Mouse (Mus musculus): ENCODE results near the gene Mdm4. TPM values are rescaled to one million over a fixed set of nuclear protein-coding genes. Genes with fewer than 3 reads are reported as not detected.

Mdm4 gene
- polyA plus RNA-seq, 1 experiment from 2014 or later: 46.8 TPM

DNA sequence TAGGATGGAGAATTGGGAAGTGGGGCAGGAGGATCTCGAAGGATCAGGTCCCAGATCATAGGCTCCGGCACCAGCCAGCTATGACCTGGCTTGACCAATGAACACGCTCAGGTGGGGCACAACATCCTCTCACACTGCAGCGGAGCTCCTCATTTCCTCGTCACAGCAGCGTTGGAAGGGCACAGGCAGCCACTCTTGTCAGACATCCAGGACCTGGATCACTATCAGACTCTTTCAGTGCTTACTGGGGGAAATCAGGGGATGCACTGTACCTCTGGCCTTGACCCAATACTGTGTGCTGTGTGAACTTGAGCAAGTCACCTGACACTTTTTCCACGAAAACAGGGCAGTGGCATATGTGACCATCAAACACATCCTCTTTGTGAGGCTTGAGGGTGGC is 105.1 kb downstream of the Mdm4 start:
- Histone ChIP-seq H3K4me1 (peaks cover 33% of the 10 kb centered on the region), H3K4me2 (replicated peaks) (no peak overlapping the region), H3K36me3 (no peaks in the 10 kb centered on the region), H3K4me3 (no peak overlapping the region), H3K27me3 (no peaks in the 10 kb centered on the region), H3K27ac (replicated peaks) (no peak overlapping the region), H3K9me3 (no peaks in the 10 kb centered on the region), H3K9ac (replicated peaks) (no peak overlapping the region)
- ATAC-seq (replicated peaks): no peak
- 88% methylated on average over 7 of the region's 7 CpGs for WGBS

DNA sequence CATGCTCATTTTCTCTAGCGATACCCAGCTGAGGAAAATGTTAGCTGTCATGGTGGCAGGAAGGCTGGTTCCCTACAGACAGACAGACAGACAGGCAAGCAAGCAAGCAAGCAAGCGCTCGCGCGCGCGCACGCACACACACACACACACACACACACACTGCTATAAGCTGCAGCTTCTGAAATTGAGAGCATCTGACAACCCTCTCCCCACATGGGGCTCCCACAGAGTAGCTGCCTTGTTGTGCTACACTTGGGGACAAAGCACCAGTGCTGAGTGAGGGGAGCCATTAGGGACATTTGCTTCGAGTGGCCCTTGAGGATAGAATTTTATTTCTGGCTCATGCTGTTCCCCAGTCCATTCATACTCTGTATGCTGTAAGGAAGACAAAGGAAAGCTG is 108.1 kb downstream of the Mdm4 start:
- H3K27me3 ChIP-seq: no peaks in the 10 kb centered on the region
- H3K36me3 ChIP-seq: no peaks in the 10 kb centered on the region
- no peak overlapping the region for H3K4me3 ChIP-seq
- H3K4me2 ChIP-seq (replicated peaks): no peak overlapping the region
- ATAC-seq (replicated peaks): peak; percentile 30; the same call in 1 of the 2 replicates
- no peaks in the 10 kb centered on the region for H3K9me3 ChIP-seq
- H3K4me1 ChIP-seq: peaks cover 45% of the 10 kb centered on the region
- WGBS: 36% methylated on average over 9 of the region's 9 CpGs
- H3K9ac ChIP-seq (replicated peaks): no peak overlapping the region
- peak overlapping the region; percentile 72 for H3K27ac ChIP-seq (replicated peaks)

DNA sequence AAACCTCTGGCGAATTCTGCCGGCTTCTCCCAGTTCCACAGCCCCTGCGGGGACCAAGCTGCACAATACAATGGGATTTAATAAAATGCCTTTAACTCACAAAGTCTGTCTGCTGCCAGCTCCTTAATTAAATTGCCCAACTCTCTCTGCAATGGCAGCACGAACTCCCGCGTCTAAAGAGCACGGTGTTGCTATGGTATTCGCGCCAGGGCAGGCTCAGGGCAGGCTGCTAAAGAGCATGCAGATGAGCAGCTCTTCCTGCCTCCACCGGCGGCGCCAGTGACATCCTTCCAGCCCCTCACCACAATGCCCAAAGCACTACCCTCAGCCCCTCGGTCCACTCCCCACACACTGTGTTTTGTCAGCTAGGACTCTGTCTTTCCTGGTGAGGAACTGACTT is 109.3 kb downstream of the Mdm4 start:
- H3K4me3 ChIP-seq: no peak overlapping the region
- H3K4me2 ChIP-seq (replicated peaks): peak overlapping the region; percentile 19; the same call in 1 of the 2 replicates
- H3K4me1 ChIP-seq: peaks cover 56% of the 10 kb centered on the region
- H3K36me3 ChIP-seq: no peaks in the 10 kb centered on the region
- peak; percentile 47 for ATAC-seq (replicated peaks)
- peak overlapping the region; percentile 72 for H3K27ac ChIP-seq (replicated peaks)
- H3K9ac ChIP-seq (replicated peaks): 0 out of 2 replicates have a peak overlapping the region, but pooled peaks have one; percentile 24
- 1% methylated on average over 13 of the region's 13 CpGs for WGBS
- H3K27me3 ChIP-seq: no peaks in the 10 kb centered on the region
- no peaks in the 10 kb centered on the region for H3K9me3 ChIP-seq

DNA sequence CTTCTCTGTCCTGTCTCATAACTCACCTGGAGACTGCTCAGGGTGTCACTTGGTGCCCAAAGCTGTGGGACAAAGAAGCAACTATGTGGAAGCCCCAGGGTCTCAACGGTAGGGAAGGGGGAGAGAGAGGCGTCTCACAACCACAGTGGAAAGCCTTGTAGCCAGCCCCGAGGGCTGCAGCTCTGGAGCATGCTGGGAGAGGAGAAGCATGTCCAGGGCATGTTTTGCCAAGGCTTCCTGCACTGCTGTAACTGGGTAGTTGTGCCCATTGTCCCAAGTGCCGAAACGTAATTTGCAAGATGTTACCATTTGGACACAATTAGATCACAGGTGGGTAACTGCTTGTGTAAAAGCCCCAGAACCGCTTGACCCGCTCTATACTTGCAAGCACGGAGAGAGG is 111.1 kb downstream of the Mdm4 start:
- H3K4me3 ChIP-seq: no peak overlapping the region
- H3K4me1 ChIP-seq: peaks cover 61% of the 10 kb centered on the region
- no peaks in the 10 kb centered on the region for H3K9me3 ChIP-seq

DNA sequence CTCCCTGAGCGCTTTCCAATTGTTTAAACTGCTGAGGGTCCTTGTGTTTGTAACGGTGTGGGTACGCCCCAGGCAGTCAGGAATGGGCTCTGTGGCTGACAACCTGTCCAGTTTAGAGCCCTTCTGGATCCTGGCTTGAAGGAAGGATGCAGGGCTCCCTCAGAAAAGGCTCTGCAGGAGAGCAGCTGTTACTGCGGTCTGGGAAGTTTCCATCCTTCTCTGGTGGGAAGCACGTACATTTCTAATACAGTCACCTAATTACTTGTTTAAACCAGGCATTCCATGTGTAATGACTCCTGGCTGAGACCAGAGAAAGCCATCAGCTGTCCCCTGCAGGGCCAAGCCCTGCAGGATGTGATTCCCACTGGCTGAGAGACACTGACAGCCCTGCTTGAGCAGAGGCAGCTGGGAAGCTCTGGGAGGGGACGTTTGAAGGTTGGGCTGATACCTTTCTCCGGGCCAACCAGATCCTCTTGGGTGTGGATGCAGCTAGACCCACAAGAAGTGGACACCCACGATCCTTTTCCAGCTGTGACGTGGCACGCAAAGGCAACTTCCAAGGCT is 112.2 kb downstream of the Mdm4 start:
- Histone ChIP-seq H3K27ac (replicated peaks) (peak overlapping the region; percentile 62), H3K36me3 (no peaks in the 10 kb centered on the region), H3K9me3 (no peaks in the 10 kb centered on the region), H3K9ac (replicated peaks) (no peak overlapping the region), H3K4me2 (replicated peaks) (no peak overlapping the region), H3K4me1 (peaks cover 61% of the 10 kb centered on the region), H3K4me3 (no peak overlapping the region), H3K27me3 (no peaks in the 10 kb centered on the region)
- no peak for ATAC-seq (replicated peaks)
- 18% methylated on average over 10 of the region's 10 CpGs for WGBS

More for the DNA sequence above, 111.1 kb downstream of the Mdm4 start:
- Histone ChIP-seq H3K27ac (replicated peaks) (no peak overlapping the region), H3K27me3 (no peaks in the 10 kb centered on the region), H3K9ac (replicated peaks) (no peak overlapping the region), H3K36me3 (no peaks in the 10 kb centered on the region), H3K4me2 (replicated peaks) (no peak overlapping the region)
- WGBS: 78% methylated on average over 8 of the region's 8 CpGs
- ATAC-seq (replicated peaks): no peak

DNA sequence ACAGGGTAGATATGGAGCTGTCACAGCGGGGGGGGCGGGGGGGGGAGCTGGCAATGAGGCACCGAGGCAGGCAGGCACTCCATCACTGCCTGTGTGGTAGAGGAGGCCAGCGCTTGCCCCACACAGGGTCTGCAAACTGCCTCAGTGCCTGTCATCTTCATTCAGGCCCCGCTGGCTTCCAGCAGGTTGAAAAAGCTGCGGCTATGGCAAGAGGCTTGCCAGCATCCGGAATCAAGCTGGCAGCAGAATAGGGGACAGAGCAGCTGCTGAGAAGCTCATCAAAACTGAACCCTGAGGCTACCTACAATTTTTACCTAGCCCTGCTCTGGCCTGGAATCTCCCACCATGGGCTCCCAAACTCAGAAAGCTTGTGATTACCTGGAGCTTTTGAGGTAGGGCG is 112.8 kb downstream of the Mdm4 start:
- no peaks in the 10 kb centered on the region for H3K27me3 ChIP-seq
- WGBS: 6% methylated on average over 8 of the region's 8 CpGs
- peaks cover 58% of the 10 kb centered on the region for H3K4me1 ChIP-seq
- peak overlapping the region; percentile 62 for H3K27ac ChIP-seq (replicated peaks)
- peak; percentile 17; the same call in 1 of the 2 replicates for ATAC-seq (replicated peaks)
- no peak overlapping the region for H3K9ac ChIP-seq (replicated peaks)
- no peak overlapping the region for H3K4me3 ChIP-seq
- H3K36me3 ChIP-seq: no peaks in the 10 kb centered on the region
- H3K4me2 ChIP-seq (replicated peaks): no peak overlapping the region
- no peaks in the 10 kb centered on the region for H3K9me3 ChIP-seq

DNA sequence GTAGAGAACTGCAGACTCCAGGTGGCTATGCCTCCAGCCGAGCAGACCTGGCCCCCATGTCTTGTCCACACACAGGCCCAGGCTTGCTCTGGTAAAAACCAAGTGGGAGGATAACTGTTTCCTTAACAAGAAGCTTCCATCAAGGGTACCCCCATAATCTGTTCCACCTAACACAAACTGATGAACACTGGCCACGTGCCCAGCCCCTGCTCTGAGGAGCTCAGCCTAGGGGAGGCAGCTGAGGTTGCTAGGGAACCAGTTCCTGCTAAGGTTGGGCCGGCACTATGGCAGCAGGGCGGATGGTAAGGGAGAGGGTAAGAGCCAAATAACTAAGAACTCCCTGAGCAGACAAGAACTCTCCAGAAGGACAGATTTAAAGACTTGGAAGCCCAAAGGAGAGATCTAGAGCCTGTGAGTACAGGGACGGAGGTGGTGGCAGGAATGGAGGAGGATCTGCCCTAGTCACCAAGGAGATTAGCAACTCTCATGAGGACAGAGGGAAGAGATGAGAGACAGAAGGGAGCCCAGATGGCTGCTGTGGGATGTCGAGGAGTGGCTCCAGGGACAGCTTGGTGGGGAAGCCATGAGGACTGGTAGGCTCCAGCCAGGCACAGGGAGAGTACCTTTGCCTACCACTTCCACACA is 114.4 kb downstream of the Mdm4 start:
- no peaks in the 10 kb centered on the region for H3K36me3 ChIP-seq
- H3K4me1 ChIP-seq: peaks cover 42% of the 10 kb centered on the region
- no peak overlapping the region for H3K4me3 ChIP-seq
- peak; percentile 44; the same call in 1 of the 2 replicates for ATAC-seq (replicated peaks)
- H3K9me3 ChIP-seq: no peaks in the 10 kb centered on the region
- H3K9ac ChIP-seq (replicated peaks): no peak overlapping the region
- 32% methylated on average over 6 of the region's 6 CpGs for WGBS
- no peaks in the 10 kb centered on the region for H3K27me3 ChIP-seq
- H3K27ac ChIP-seq (replicated peaks): peak overlapping the region; percentile 43
- H3K4me2 ChIP-seq (replicated peaks): no peak overlapping the region

DNA sequence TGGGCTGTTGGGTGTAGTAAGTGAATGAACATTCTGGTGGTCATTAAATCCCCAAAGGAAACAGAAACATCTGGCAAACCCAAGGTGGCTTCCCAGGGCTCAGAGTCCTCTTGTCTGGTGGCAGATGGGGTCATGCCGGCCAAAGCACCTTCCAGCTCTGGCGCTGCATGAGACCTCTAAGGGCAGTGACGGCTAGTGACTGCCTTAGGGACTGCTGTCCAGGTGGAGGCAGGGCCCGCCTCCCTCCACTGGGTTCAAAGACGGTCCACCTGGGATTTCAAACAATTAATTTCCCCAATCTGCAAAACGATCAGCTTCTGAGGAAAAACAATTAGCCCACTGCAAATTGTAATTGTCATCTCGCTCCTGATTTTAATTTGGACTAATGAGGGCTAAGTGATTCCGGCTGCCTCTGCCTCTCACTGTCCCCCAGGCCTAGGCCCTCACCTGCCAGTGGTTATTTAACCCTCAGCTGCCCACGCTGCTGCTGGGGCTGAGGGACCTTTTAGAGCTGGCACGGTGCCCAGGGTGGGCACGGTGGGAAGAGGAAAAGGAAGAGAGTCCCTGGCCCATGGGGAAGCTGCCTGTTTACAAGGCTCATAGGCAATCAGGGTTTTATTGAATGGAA is 119.8 kb downstream of the Mdm4 start:
- no peak overlapping the region for H3K9ac ChIP-seq (replicated peaks)
- no peak for ATAC-seq (replicated peaks)

DNA sequence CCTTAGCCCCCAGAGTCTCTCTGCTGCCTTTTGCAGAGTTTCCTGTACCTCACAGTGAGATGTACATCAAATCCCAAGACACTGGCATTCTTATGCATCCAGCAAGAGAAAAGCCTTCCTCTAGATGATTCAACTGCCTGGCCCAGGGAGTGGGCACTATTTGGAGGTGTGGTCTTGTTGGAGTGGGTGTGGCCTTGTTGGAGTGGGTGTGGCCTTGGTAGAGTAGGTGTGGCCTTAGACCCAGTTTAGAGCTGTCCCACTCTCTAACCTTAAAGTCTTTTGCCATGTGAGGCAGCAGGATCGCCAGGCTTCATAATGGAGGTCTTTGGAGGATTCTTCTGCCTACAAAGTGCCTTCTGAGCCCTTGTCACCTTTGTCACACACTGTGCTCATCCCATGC is 120.4 kb downstream of the Mdm4 start:
- Histone ChIP-seq H3K27ac (replicated peaks) (no peak overlapping the region), H3K4me2 (replicated peaks) (no peak overlapping the region), H3K4me1 (peaks cover 15% of the 10 kb centered on the region; the same call in 1 of the 2 replicates), H3K4me3 (no peak overlapping the region), H3K9ac (replicated peaks) (no peak overlapping the region), H3K27me3 (no peaks in the 10 kb centered on the region), H3K36me3 (no peaks in the 10 kb centered on the region), H3K9me3 (no peaks in the 10 kb centered on the region)
- ATAC-seq (replicated peaks): no peak
- WGBS: 71% methylated on average over 1 of the region's 1 CpGs

More for the DNA sequence above, 119.8 kb downstream of the Mdm4 start:
- Histone ChIP-seq H3K9me3 (no peaks in the 10 kb centered on the region), H3K27me3 (no peaks in the 10 kb centered on the region), H3K4me3 (no peak overlapping the region), H3K27ac (replicated peaks) (no peak overlapping the region), H3K36me3 (no peaks in the 10 kb centered on the region), H3K4me1 (peaks cover 15% of the 10 kb centered on the region; the same call in 1 of the 2 replicates), H3K4me2 (replicated peaks) (no peak overlapping the region)
- WGBS: 42% methylated on average over 11 of the region's 11 CpGs

Small RNAs within 50 kb of the gene (microRNA-seq; reads per million reads assigned to microRNA genes)
- not detected for gene Gm44300

Other genes with a start within 250 kb of the Mdm4 start
- 47.8 and 50.3 TPM in 2 replicates for gene Lrrn2, start 150.3 kb downstream of the Mdm4 start, polyA plus RNA-seq (2015; fragmentation: Nextera tagmentation; extraction: Ambion mirVana)
- gene Pik3c2b, start 15.1 kb upstream of the Mdm4 start, polyA plus RNA-seq (2015; fragmentation: Nextera tagmentation; extraction: Ambion mirVana): 15.7 and 18.7 TPM in 2 replicates
- 31.8 and 32.0 TPM in 2 replicates for gene Ppp1r15b, start 100.6 kb upstream of the Mdm4 start, polyA plus RNA-seq (2015; fragmentation: Nextera tagmentation; extraction: Ambion mirVana)
- 10.6 and 12.8 TPM in 2 replicates for gene Plekha6, start 133.6 kb upstream of the Mdm4 start, polyA plus RNA-seq (2015; fragmentation: Nextera tagmentation; extraction: Ambion mirVana)